Mouse (Mus musculus): ENCODE data around the gene Pou3f3. TPM values are rescaled to one million over a fixed set of nuclear protein-coding genes. Genes with fewer than 3 reads are reported as not detected.

Pou3f3 gene
- total RNA-seq, 2 experiments from 2014 or later: not detected

DNA sequence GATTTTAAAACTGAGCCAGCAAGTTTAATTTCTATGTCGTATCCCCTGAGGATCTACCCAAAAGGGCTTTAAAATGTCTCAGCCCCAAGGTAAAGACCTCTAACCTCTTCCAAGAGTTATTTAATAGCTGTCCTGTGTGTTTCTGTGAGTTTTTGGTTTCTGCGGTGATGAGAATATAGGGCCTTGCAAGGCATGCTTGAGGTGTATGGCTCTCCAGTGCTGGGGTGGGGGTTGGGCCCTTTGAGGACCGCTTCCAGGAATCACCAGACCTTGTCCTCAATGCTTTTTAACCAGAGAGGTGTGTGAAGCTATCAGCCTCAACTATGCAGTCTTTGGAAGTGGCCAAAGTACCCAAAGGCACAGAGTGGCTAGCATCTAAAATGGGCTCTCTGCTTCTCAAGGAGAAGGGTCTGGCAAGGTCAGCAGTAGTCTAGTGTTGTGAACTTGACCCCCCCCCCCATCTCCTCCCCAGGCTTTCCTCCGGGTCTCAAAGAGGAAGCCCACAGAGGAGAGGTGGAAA, 12.1 kb downstream of the Pou3f3 start:
- DNase-seq: no peak
- intact Hi-C loops (cut with DNase I): no loop called here

DNA sequence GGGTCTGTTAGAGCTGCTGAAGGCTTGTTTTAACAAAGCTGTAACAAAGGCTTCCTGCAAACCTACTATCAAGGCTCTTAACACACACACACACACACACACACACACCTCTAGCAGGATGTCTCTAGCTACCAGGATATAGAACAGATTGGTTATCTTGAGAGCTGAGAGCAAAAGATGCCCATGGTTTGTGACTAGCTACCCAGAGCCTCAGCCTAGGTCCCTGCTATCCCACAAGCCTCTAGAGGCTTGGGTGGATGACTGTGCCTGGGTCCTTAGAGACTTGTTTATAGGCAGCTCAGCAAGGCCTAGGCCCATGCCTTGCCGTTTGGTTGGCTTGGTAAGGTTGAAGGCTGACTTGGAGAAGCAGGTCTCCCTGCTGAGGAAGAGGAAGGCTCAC, 13.5 kb downstream of the Pou3f3 start:
- DNase-seq: no peak
- intact Hi-C loops (cut with DNase I): no loop called here

DNA sequence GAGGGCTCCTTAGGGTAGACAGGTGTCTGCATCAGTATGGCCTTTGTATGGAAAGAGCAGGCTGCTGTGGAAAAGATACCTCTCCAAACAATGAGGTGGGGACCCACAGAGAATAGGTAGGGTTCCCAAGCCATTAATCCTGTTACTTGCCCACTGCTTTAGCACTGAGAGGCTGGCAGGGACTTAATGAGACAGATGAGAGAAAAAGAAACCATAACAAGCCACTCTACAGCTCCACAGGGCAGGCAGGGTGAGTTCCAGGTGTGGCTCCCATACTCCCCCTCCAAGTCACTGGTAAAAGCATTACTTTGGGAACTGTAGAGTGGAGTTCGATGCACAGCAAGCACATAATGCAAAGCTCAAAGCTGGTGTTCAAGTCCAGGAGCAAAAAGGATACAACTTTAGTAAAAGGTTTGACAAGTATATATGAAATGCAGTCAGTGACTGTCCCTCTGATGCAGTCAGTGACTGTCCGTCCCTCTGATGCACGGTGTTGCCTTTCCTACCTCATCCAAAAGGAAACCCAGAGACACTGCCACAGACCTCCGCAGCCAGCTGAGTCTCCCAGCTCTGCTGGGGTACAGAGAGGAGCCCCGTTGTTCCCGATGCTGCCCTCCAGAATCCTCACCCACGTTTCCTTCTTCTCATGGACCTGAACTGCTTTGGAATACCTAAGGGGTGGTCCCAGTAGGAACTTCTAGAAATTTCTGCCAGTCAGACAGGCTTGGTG, 14.0 kb downstream of the Pou3f3 start:
- intact Hi-C loops (cut with DNase I): loop anchor here (5.0 to 10.0 kb wide), 3 partner anchors 1445 to 1825 kb away; no protein-coding TSS in a partner anchor
- no peak for DNase-seq

DNA sequence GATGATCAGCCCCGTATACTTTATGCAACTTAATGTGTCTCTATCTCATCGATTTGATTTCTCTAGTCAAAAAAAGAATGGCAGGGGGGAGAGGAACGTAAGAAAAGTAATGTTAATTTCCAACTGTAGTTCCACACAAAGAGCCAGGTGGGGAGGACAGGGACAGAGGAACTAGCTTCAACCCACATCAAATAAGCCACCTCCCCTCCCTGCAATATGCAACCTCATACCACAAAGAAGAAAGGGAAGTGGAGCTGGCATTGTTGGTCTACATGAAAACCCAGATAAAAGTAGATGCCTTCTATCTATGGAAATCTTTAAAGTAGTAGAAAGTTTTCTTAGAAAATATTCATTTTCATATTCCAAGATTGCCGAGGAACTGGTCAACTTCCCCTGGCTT, 14.7 kb downstream of the Pou3f3 start:
- intact Hi-C loops (cut with DNase I): loop anchor here (5.0 to 10.0 kb wide), 3 partner anchors 1445 to 1825 kb away; no protein-coding TSS in a partner anchor
- no peak for DNase-seq

DNA sequence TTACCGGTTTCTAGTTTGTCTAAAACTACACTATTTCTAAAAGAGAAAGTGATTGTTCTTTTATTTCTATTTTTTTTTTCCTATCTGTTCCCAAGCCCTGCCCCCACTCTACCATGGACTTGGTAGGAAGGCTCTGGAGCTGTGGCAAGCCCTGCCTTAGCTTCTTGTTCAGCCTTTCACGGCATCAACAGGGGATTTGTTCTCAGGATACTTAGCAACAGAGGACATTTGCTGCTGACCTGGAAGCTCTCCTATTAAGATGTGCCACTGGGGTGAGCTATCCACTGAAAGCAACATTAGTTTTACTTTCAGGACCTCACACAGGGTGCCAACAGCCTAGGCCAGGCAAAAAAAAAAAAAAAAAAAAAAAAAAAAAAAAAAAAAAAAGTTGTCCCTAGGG, 15.4 kb downstream of the Pou3f3 start:
- intact Hi-C loops (cut with DNase I): loop anchor here (5.0 to 10.0 kb wide), 3 partner anchors 1446 to 1826 kb away; no protein-coding TSS in a partner anchor
- DNase-seq: no peak

DNA sequence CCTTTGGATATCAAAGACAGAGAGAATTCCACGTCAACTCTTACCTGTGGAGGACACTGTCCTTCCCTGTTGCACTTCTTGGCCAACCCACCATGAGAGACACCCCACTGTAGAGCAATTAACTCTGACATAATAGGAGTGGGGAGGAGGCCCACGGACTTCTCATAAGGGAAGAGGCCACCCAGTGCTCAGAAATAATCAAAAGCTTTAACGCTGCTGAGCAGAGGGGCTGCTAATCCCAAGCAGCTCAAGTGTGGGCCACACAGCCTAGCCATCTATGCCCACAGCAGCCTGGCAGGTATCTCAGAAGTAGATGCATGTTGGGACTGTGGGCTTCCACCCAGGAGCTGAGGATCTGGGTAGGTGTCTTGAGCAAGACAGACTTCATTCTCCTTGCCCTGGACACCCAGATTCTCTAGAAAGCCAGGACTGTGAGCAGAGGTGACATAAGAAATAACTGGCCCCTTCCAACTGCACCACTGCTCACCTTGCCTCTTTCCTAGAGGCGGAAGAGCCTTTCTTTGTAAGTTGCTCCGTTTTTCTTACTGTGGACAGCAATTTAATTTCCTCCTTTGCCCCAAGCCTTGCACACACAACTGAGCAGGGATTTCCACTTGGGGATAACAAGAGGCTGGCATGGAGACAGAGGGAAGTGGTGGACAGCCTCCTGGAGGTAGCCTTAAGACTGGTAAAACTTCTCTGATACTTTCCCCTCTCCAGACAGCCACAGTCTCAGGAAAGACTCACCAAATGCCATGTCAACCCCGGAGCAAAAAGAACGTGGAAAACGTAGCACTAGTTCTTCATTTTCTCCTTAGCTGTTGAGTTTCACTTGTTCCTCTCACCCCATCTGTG, 16.1 kb downstream of the Pou3f3 start:
- no peak for DNase-seq
- intact Hi-C loops (cut with DNase I): loop anchor here (5.0 to 10.0 kb wide), 3 partner anchors 1447 to 1827 kb away; no protein-coding TSS in a partner anchor

DNA sequence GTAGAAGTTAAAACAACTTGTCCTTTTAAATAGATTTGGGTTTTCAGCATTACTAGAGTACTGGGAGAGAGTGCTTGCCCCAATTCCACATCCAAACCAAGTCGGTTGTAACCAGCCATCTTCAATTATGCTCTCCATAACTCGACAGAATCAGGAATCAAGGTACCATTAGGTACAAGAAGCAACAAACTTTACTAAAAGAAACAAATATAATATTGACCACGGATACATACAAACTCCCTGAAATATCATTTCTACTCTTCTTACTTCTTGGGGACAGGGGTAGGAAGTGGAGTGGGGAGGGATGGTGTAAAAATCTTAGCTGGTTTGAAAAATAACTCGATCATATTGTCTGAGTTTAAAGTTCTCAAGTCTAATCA, 16.7 kb downstream of the Pou3f3 start:
- DNase-seq: no peak
- intact Hi-C loops (cut with DNase I): loop anchor here (5.0 to 10.0 kb wide), 3 partner anchors 1448 to 1828 kb away; no protein-coding TSS in a partner anchor

DNA sequence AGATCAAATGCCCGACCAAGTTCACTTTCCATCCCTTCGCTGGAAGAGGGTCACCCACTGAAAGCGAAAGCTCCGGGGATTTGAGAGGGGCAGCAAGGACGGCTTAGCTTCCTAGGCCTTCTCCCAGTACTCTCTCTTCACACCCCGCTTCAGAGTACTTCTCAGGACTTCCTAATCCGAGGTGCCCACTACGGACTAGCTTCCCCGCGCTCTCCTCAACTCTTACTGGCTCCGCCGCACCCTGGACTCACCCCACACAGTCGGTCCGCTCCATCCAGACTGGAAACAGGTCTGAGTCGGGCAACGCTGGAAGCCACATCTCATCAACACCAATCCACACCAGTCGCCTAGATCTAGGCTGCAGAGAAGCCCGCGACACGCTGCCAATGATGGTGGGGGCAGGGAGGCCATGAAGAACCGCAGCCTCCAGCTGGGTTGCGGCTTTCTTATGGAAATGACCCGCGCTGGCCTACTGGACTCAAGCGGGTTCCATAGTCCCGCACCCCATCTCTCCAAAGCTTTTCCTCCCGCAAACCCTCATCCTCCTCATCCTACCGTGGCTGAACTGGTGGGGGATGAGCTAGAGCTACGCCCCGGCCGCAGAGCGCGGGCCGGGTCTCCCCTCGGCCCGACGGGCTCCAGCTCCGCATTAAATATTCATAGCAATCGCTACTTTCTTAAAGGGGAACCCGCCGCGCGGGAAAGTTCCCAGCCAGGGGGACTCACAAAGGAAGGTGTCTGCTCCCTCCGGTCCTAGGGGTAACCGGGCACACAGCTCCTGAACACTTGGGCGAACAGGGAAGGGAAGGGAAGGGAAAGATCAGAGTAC, 17.8 kb downstream of the Pou3f3 start:
- intact Hi-C loops (cut with DNase I): loop anchor here (5.0 to 10.0 kb wide), 3 partner anchors 1449 to 1829 kb away; no protein-coding TSS in a partner anchor
- no peak for DNase-seq

DNA sequence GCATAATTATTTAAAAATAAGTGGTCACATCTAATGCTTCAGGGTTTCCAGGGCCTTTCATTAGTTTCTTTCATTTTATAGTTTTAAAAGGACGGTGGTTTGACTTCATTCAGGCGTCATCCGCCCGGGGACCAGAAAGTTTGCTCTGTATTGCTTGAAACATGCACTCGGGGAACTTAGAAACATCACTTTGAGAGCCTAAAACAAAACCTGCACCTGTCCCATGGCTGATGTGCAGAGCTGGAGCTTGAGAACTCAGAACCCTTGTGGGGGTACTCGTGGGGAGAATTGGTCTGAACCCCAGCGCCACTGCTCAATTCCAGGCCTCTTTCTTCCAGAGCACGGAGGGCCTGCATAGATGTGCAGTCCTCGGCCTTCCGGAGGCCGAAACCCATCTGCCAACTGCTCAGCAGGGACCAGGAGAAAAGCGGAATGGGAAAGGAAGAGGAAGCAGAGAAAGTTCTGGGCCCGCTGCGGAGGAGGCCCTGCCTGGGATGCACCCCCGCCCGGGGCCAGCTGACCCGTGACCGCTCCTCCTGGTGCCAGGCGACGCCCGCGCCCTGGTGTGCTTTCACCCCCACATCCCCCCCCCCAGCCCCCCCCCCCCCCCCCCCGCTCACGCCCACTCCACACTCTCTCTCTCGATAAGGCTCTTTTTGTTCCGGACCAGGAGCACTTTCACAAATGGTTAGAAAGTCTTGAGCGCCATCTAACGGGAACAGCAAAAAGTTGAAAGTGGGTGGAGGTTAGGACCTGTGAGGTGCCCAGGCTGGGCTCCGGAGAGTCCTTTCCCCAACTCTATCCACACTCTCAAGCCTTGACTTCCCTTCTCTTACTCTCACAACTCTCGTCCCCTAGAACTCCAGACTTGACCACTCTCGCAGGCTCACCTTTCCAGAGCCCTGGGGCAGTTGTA, 18.7 kb downstream of the Pou3f3 start:
- intact Hi-C loops (cut with DNase I): loop anchor here (5.0 to 10.0 kb wide), 3 partner anchors 1449 to 1829 kb away; no protein-coding TSS in a partner anchor
- no peak for DNase-seq

DNA sequence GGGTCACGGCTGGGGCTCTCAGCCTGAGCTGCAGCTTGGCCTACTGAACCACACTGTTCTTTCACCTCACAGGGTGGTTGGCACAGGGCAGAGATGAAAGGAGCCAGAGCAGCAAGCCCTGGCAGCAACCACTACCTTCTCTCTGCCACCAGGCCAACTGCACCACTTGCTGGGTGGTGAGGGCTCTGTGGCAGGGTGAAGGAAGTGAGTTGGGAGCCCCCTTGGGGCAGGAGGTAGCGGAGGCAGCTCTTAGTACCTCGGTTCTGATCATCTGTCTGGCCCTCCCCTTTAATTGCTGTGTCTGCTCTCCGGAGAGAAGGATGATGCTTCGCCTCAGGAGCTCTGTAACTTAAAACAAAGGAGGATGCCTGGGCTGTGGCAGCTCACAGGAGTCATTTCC, 23.0 kb downstream of the Pou3f3 start:
- intact Hi-C loops (cut with DNase I): loop anchor here (10.0 kb wide), 2 partner anchors 1454 to 1834 kb away; no protein-coding TSS in a partner anchor
- no peak for DNase-seq

DNA sequence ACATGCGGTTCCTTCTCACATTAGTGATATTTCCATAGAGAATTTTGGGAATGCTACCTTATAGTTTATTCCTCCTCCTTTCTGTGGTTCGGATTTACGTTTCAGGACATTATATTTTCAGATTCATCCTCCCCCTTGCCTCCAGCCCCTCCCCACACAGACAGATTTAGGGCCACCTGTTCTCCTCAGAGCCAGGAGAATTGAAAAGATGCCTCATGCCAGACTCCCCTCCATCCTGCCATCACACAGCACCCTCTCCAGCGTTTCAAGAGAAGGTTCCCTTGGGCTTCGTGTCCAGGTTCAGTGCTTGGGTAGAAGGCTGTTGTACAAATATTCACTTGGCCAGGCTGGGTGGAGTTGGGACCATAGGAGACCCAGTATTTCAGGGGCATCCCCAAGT, 25.8 kb downstream of the Pou3f3 start:
- intact Hi-C loops (cut with DNase I): no loop called here
- no peak for DNase-seq

DNA sequence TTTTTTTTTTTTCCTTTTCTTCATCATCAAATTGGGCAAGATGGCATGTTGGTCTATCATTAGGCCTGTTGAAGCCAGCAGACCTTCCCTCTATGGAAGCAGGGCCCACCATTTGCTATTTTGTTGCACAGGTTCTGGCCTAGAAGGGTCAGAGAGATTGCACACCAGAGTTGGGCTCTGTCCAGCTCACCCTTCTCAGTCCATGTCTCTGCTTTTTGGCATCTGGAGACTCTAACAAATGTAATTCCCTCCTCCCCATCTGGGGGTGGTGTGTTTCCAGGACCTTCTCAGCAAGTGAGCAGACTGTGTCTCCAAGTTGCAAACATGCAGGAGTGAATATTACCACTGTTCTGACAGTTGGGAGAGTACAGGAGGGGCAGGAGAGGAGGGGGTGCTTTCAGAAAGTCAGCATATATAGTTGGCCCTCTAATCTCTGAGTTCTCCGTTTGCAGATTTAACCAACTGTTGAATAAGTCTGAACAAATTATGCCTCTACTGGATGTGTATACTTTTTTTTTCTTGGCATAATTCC, 28.3 kb downstream of the Pou3f3 start:
- intact Hi-C loops (cut with DNase I): no loop called here
- DNase-seq: no peak

DNA sequence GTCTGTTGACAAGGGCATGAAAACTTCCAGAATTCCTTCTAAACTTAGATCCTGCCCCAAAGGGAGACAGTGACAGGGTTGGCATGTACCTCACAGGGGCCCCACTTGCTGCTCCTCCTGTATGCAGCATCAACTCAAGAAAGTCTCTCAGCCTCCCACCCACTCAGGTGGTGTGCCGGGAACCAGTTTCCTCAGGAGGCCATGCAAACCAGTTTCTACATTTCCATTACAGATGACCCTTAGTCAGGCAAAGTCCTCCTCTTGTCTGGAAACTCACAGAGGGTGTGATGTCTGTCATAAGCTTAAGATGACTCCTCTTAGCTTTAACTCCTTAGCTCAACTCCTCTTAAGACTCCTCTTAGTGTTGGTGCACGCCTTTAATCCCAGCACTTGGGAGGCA, 29.3 kb downstream of the Pou3f3 start:
- intact Hi-C loops (cut with DNase I): no loop called here
- DNase-seq: no peak

DNA sequence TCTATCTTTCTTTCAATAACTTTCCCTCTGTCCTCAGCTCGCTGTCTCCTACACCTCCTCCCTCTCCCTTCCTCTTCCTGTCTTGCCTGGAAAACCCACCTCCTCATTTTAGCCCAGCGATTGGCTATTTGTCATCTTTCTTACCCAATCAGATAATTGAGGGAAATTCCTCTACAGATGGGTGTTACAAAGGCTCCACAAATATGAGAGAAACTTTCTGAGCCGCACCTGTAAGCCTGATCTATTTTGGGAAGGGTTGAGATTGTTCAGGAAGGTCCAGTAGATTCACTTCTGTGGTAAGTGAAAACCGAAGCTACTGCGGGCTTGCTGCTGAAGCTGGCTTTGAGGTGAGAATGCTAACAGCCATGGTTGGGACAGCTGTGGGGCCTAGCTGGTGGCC, 31.6 kb downstream of the Pou3f3 start:
- DNase-seq: no peak
- intact Hi-C loops (cut with DNase I): no loop called here

DNA sequence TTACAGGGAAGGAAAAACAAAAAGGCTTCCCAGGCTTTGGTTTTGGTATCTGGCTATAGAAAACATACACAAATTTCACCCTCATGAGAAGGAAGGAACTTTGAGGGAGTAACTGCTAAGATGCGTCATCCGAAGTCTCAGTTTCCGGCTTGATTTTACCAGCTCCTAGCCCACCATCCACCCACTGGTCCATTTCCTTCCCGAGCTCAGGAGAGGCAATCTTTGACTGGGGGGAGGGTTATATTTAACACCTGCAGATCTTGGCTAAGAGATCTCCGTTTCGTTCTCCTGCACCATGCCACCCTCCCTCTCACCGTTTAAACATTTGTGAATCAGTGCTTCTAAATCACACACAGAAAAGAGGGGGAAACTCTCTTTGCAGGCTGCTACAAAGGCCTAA, 32.1 kb downstream of the Pou3f3 start:
- DNase-seq: no peak
- intact Hi-C loops (cut with DNase I): no loop called here

DNA sequence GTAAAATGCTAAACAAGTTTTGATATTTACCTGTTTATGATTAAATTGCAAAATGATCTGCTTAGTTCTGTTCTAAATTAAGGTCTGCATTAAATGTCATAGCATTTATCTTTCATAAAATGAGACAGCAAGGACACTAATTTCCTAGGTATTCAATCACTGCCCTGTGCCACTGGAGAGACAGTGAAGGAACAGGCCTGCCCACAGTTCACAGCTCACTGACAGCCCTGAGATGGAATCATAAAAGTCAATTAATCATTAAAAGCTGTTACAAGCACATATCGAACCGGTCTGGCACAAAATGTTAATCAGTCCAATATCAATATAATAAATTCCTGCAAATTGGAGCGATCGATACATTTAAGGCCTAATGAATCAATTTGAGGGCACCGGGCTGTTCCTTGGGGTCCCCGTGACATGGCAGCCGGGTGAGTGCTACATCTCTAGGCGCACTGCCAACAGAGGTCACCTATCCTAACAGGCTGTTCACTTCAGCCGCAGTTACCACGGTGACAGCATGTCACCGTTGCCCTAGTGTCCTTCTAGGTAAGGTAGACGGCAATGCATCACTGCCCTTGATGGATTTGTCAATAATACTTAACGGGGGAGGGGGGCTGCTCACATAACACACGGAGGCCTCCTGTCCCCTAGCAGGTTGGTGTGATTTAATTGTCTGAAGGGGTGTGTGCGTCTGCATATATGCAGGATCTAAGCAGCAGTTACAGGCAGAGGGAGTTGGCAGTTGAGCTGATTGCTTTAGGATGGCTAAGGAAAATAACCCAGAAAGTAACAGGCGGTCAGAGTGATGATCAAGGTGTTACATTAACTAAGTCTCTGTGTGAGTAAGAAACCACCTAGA, 46.0 kb downstream of the Pou3f3 start:
- intact Hi-C loops (cut with DNase I): no loop called here
- no peak for DNase-seq

DNA sequence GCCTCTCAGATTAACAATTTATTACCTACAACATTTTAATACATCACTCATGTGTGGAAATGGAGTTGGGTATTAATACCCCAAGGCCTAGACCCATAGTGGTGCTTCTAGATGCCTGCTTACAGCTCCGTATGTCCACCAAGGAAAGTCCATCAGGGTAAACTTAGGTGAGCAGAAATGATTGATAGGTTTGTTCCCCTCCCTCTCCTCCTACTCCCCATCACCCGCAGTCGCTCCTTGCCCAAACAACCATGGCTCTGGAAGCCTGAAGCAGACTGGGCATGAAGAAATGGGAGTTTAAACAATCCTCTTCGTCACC, 46.6 kb downstream of the Pou3f3 start:
- DNase-seq: no peak
- intact Hi-C loops (cut with DNase I): no loop called here

DNA sequence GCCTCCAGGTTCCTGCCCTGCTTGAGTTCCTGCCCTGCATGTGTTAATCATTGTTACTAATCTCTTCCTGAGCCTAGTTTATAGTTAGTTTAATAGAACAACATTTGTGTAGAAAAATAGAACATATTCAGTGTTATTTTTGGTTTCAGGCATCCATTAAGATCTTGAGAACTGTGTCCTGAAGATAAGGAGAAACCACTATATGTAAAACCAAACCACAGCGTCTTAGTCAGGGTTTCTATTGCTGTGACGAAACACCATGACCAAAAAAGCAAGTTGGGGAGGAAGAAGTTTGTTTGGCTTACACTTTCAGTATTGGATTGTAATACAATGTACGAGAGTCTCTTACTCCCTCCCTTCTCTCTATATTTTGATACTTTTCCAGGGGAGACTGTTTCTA, 49.5 kb downstream of the Pou3f3 start:
- DNase-seq: no peak
- intact Hi-C loops (cut with DNase I): no loop called here
